Mouse (Mus musculus) embryo, embryonic 10.5 days (tissue): ENCODE measurements at regions not wholly inside any gene's neighbourhood (a gene's known extent, or its start where the extent isn't known, plus 50 kb on each side); places are given as distances from the start of the nearest gene placed in this dataset.

ENCODE experiments used
- DNase-seq: peaks from one replicate; pipeline ENCODE4 v3.0.0-alpha.2; 2015; ENCODE audit warnings: low spot score

- no peak for DNase-seq
Measured at GRCm38 (mm10) chr1:73727781-73728180, 396.5 kb downstream of the Tns1 start.

- DNase-seq = no peak
Measured at GRCm38 (mm10) chr1:73726658-73727057, 397.6 kb downstream of the Tns1 start.

GRCm38 (mm10) chr1:73725486-73725885 lies 398.8 kb downstream of the Tns1 start:
- no peak for DNase-seq

- no peak for DNase-seq
Measured at GRCm38 (mm10) chr1:73724551-73724950, 399.7 kb downstream of the Tns1 start.

- no peak for DNase-seq
Measured at GRCm38 (mm10) chr1:73721486-73722225, 402.6 kb downstream of the Tns1 start.

- DNase-seq = no peak
Measured at GRCm38 (mm10) chr1:73718421-73718820, 405.8 kb downstream of the Tns1 start.

GRCm38 (mm10) chr1:73717401-73717800 lies 406.8 kb downstream of the Tns1 start:
- DNase-seq = no peak

- DNase-seq = no peak
Measured at GRCm38 (mm10) chr1:73716901-73717300, 407.3 kb downstream of the Tns1 start.

- DNase-seq = no peak
Measured at GRCm38 (mm10) chr1:73715571-73715970, 408.7 kb downstream of the Tns1 start.

- DNase-seq = peak; percentile 45
Measured at GRCm38 (mm10) chr1:73702428-73702842, 421.8 kb downstream of the Tns1 start.

- no peak for DNase-seq
Measured at GRCm38 (mm10) chr1:73693537-73693936, 430.7 kb downstream of the Tns1 start.

- DNase-seq = no peak
Measured at GRCm38 (mm10) chr1:73685734-73686133, 438.5 kb downstream of the Tns1 start.

- DNase-seq = no peak
Measured at GRCm38 (mm10) chr1:73685066-73685465, 439.2 kb downstream of the Tns1 start.

GRCm38 (mm10) chr1:73684166-73684565 lies 440.1 kb downstream of the Tns1 start:
- no peak for DNase-seq

GRCm38 (mm10) chr1:73683132-73683888 lies 440.9 kb downstream of the Tns1 start:
- no peak for DNase-seq

GRCm38 (mm10) chr1:73681697-73682096 lies 442.6 kb downstream of the Tns1 start:
- DNase-seq = no peak

GRCm38 (mm10) chr1:73680829-73681228 lies 443.4 kb downstream of the Tns1 start:
- DNase-seq = no peak

GRCm38 (mm10) chr1:73673851-73674235 lies 450.4 kb downstream of the Tns1 start:
- no peak for DNase-seq

- DNase-seq = peak; percentile 28
Measured at GRCm38 (mm10) chr1:73673191-73673850, 450.9 kb downstream of the Tns1 start.

- no peak for DNase-seq
Measured at GRCm38 (mm10) chr1:73672239-73672638, 452.0 kb downstream of the Tns1 start.

- DNase-seq = no peak
Measured at GRCm38 (mm10) chr1:73668691-73669090, 455.6 kb downstream of the Tns1 start.

GRCm38 (mm10) chr1:73663546-73663945 lies 460.7 kb downstream of the Tns1 start:
- no peak for DNase-seq

GRCm38 (mm10) chr1:73645011-73645410 lies 479.2 kb downstream of the Tns1 start:
- DNase-seq = no peak
